Mouse (Mus musculus) myocyte (in vitro differentiated cells): ENCODE measurements at regions not wholly inside any gene's neighbourhood (a gene's known extent, or its start where the extent isn't known, plus 50 kb on each side); places are given as distances from the start of the nearest gene placed in this dataset.

Experiments used
- H3K27me3 ChIP-seq: one replicate; pipeline ENCODE4 v1.6.1; 2011; ENCODE audit not compliant: control insufficient read depth, insufficient read depth, insufficient read length
- H3K36me3 ChIP-seq: one replicate; pipeline ENCODE4 v1.6.1; 2011; ENCODE audit not compliant: control insufficient read depth, insufficient read depth
- H3K4me2 ChIP-seq: one replicate; pipeline ENCODE4 v1.6.1; 2011; ENCODE audit warnings: low read depth, control low read depth
- H3K4me3 ChIP-seq: one replicate; pipeline ENCODE4 v1.5.1; 2011; ENCODE audit warnings: mild to moderate bottlenecking, control low read depth, moderate library complexity
- H3K79me2 ChIP-seq: one replicate; pipeline ENCODE4 v1.6.1; 2011; ENCODE audit not compliant: control insufficient read depth, insufficient read depth
- H3ac ChIP-seq: one replicate; pipeline ENCODE4 v1.6.1; 2011; ENCODE audit not compliant: control insufficient read depth, insufficient read length
- CEBPB ChIP-seq: IDR thresholded peaks from 2 replicates; pipeline ENCODE4 v1.6.1; 2011; ENCODE audit warnings: mild to moderate bottlenecking, moderate library complexity; ENCODE audit not compliant: poor library complexity, insufficient read depth, severe bottlenecking
- E2F4 ChIP-seq: IDR thresholded peaks from one replicate; pipeline ENCODE4 v1.6.1; 2011; ENCODE audit warnings: mild to moderate bottlenecking, control low read depth, moderate library complexity; ENCODE audit not compliant: insufficient read depth
- MAX ChIP-seq: IDR thresholded peaks from one replicate; pipeline ENCODE4 v1.6.1; 2011; ENCODE audit warnings: low read depth, mild to moderate bottlenecking, control low read depth
- MYOD1 ChIP-seq, 3 experiments: IDR thresholded peaks; one replicate each; pipeline ENCODE4 v1.6.1; 2011; ENCODE audit warnings: control low read depth in 2 of 3, low read depth in 2 of 3, mild to moderate bottlenecking in 2 of 3, moderate library complexity in 1 of 3; ENCODE audit not compliant: insufficient read length in 2 of 3, control insufficient read depth in 1 of 3
- MYOG ChIP-seq, 3 experiments: IDR thresholded peaks; one replicate each; pipeline ENCODE4 v1.6.1; 2011; ENCODE audit warnings: control low read depth in 2 of 3, low read depth in 2 of 3, mild to moderate bottlenecking in 2 of 3; ENCODE audit not compliant: insufficient read length in 2 of 3, control insufficient read depth in 1 of 3, insufficient read depth in 1 of 3
- POLR2A ChIP-seq: IDR thresholded peaks from one replicate; pipeline ENCODE4 v1.6.1; 2011; ENCODE audit warnings: low read depth, mild to moderate bottlenecking, control low read depth, moderate library complexity; ENCODE audit not compliant: insufficient read length
- POLR2AphosphoS2 ChIP-seq: IDR thresholded peaks from one replicate; pipeline ENCODE4 v1.6.1; 2011; ENCODE audit warnings: low read depth, control low read depth; ENCODE audit not compliant: insufficient read length
- REST ChIP-seq: IDR thresholded peaks from one replicate; pipeline ENCODE4 v1.6.1; 2011; ENCODE audit warnings: mild to moderate bottlenecking, control low read depth, moderate library complexity; ENCODE audit not compliant: insufficient read depth, insufficient read length
- SRF ChIP-seq: IDR thresholded peaks from one replicate; pipeline ENCODE4 v1.6.1; 2011; ENCODE audit warnings: low read depth; ENCODE audit not compliant: control insufficient read depth, insufficient read length
- TCF12 ChIP-seq: IDR thresholded peaks from one replicate; pipeline ENCODE4 v1.6.1; 2011; ENCODE audit warnings: mild to moderate bottlenecking, control low read depth; ENCODE audit not compliant: poor library complexity, insufficient read depth, severe bottlenecking
- TCF3 ChIP-seq: IDR thresholded peaks from one replicate; pipeline ENCODE4 v1.6.1; 2011; ENCODE audit warnings: low read depth, control low read depth; ENCODE audit not compliant: insufficient read length
- USF1 ChIP-seq: IDR thresholded peaks from one replicate; pipeline ENCODE4 v1.6.1; 2011; ENCODE audit warnings: low read depth, mild to moderate bottlenecking, control low read depth, moderate library complexity

- Histone ChIP-seq H3ac (no peak overlapping the region), H3K4me3 (no peak overlapping the region), H3K79me2 (no peaks in the 10 kb centered on the region), H3K36me3 (no peaks in the 10 kb centered on the region), H3K27me3 (no peaks in the 10 kb centered on the region), H3K4me2 (no peak overlapping the region)
- TF ChIP-seq POLR2A (no peak), TCF3 (no peak), E2F4 (no peak), SRF (no peak), MYOG (IDR thresholded peaks at IDR 0.05; ENCODE audit: control insufficient read depth in 1 of 3, insufficient read depth in 1 of 3, insufficient read length in 2 of 3, low read depth in 2 of 3) (no peak), USF1 (no peak)
Observed at GRCm38 (mm10) chr17:49212918-49213317, 215.2 kb upstream of the Mocs1 start.

GRCm38 (mm10) chr17:49215281-49215680 lies 212.9 kb upstream of the Mocs1 start:
- Histone ChIP-seq H3ac (no peak overlapping the region), H3K79me2 (no peaks in the 10 kb centered on the region), H3K36me3 (no peaks in the 10 kb centered on the region), H3K4me3 (no peak overlapping the region), H3K27me3 (no peaks in the 10 kb centered on the region), H3K4me2 (no peak overlapping the region)
- no peak for TF ChIP-seq SRF
- no peak for TF ChIP-seq TCF3
- no peak for TF ChIP-seq MYOG (IDR thresholded peaks at IDR 0.05; ENCODE audit: control insufficient read depth in 1 of 3, insufficient read depth in 1 of 3, insufficient read length in 2 of 3, low read depth in 2 of 3)
- TF ChIP-seq POLR2A = no peak
- TF ChIP-seq USF1 = no peak
- no peak for TF ChIP-seq MAX
- no peak for TF ChIP-seq E2F4
- no peak for TF ChIP-seq MYOD1 (IDR thresholded peaks at IDR 0.05; ENCODE audit: control insufficient read depth in 1 of 3, insufficient read length in 2 of 3, low read depth in 2 of 3)
- no peak for TF ChIP-seq TCF12
- TF ChIP-seq CEBPB = no peak
- no peak for TF ChIP-seq POLR2AphosphoS2
- TF ChIP-seq REST = no peak

GRCm38 (mm10) chr17:49219512-49220197 lies 208.5 kb upstream of the Mocs1 start:
- no peaks in the 10 kb centered on the region for H3K36me3 ChIP-seq
- no peak overlapping the region for H3K4me2 ChIP-seq
- no peaks in the 10 kb centered on the region for H3K27me3 ChIP-seq
- no peak overlapping the region for H3K4me3 ChIP-seq
- no peaks in the 10 kb centered on the region for H3K79me2 ChIP-seq
- H3ac ChIP-seq = no peak overlapping the region
- TF ChIP-seq MYOG (IDR thresholded peaks at IDR 0.05; ENCODE audit: control insufficient read depth in 1 of 3, insufficient read depth in 1 of 3, insufficient read length in 2 of 3, low read depth in 2 of 3) = no peak
- no peak for TF ChIP-seq REST
- TF ChIP-seq MAX = no peak
- no peak for TF ChIP-seq POLR2AphosphoS2
- no peak for TF ChIP-seq MYOD1 (IDR thresholded peaks at IDR 0.05; ENCODE audit: control insufficient read depth in 1 of 3, insufficient read length in 2 of 3, low read depth in 2 of 3)
- TF ChIP-seq TCF12 = no peak
- no peak for TF ChIP-seq TCF3
- TF ChIP-seq E2F4 = no peak

- TF ChIP-seq MAX (no peak), POLR2AphosphoS2 (no peak), USF1 (no peak), REST (no peak), TCF3 (no peak), POLR2A (no peak), CEBPB (no peak), TCF12 (no peak), E2F4 (no peak), MYOD1 (IDR thresholded peaks at IDR 0.05; ENCODE audit: control insufficient read depth in 1 of 3, insufficient read length in 2 of 3, low read depth in 2 of 3) (no peak)
- Histone ChIP-seq H3K27me3 (no peaks in the 10 kb centered on the region), H3K79me2 (no peaks in the 10 kb centered on the region), H3ac (no peak overlapping the region), H3K4me3 (no peak overlapping the region), H3K36me3 (no peaks in the 10 kb centered on the region), H3K4me2 (no peak overlapping the region)
Observed at GRCm38 (mm10) chr17:49223212-49223611, 204.9 kb upstream of the Mocs1 start.

GRCm38 (mm10) chr17:49223651-49224050 lies 204.5 kb upstream of the Mocs1 start:
- Histone ChIP-seq H3K27me3 (no peaks in the 10 kb centered on the region), H3ac (no peak overlapping the region), H3K4me2 (no peak overlapping the region), H3K79me2 (no peaks in the 10 kb centered on the region), H3K4me3 (no peak overlapping the region), H3K36me3 (no peaks in the 10 kb centered on the region)
- TF ChIP-seq TCF3 = no peak
- TF ChIP-seq REST = no peak
- TF ChIP-seq SRF = no peak
